Mouse (Mus musculus): ENCODE measurements around the gene Ifna2. TPM values are rescaled to one million over a fixed set of nuclear protein-coding genes. Genes with fewer than 3 reads are reported as not detected.

The Ifna2 gene
- polyA plus RNA-seq, 1 experiment, result not detected

- Histone ChIP-seq H3K4me1 (ENCODE audit: control insufficient read depth, insufficient read depth, insufficient read length, low read length) (peaks cover 2% of the 10 kb centered on the region; the same call in 1 of the 2 replicates), H3K27ac (ENCODE audit: insufficient read depth, low read depth, low read length) (no peak overlapping the region), H3K36me3 (ENCODE audit: control insufficient read depth, insufficient read depth, low read length) (peaks cover 12% of the 10 kb centered on the region; the same call in 1 of the 2 replicates), H3K4me3 (ENCODE audit: low read depth, low read length) (no peak overlapping the region), H3K27me3 (ENCODE audit: control insufficient read depth, insufficient read depth, low read length) (no peaks in the 10 kb centered on the region)
- 50% methylated on average over 1 of the region's 1 CpGs for WGBS
- TF ChIP-seq POLR2A (IDR thresholded peaks at IDR 0.05; ENCODE audit: low read depth, low read length) (no peak), CTCF (IDR thresholded peaks at IDR 0.05; ENCODE audit: extremely low read depth, insufficient read length, insufficient replicate concordance, low read depth, low read length) (no peak)
Measured at GRCm38 (mm10) chr4:88714281-88714680, 30.6 kb upstream of the Ifna2 start.

DNA sequence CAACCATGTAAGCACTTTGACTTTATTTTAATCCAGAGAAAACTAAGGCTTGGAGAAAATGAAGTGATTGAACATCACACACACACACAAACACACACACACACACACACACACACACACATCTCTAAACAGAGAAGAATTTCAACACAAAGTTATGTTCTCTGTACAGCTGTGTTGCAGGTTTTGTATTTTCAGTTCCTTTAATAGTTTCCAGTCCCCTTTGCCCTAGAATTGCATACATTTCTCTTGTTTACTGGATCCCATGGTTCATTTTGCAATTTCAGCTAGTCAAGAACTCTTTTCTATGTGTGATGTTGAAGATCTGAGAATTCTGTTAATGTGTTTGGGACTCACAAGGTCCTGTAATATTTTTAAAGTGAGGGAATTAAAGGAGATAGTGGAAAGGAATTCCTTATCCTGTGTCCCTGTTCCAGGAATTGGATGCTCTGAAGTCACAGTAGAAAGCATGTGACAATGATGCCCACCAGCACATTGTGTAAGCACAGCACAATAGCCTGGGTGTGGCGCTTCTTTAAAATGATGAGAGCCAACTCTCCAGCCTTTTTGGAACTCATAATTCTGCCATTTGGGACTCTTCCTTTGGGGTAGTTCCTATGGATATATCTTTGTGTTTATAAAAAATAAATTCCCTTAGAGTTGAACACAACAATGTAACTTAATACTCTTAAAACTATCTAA lies 23.6 kb upstream of the Ifna2 start:
- H3K4me3 ChIP-seq (ENCODE audit: low read depth, low read length), result no peak overlapping the region
- WGBS, result 100% methylated on average over 1 of the region's 1 CpGs
- no peaks in the 10 kb centered on the region for H3K4me1 ChIP-seq (ENCODE audit: control insufficient read depth, insufficient read depth, insufficient read length, low read length)
- H3K27me3 ChIP-seq (ENCODE audit: control insufficient read depth, insufficient read depth, low read length), result no peaks in the 10 kb centered on the region
- no peak overlapping the region for H3K27ac ChIP-seq (ENCODE audit: insufficient read depth, low read depth, low read length)
- no peak for TF ChIP-seq POLR2A (IDR thresholded peaks at IDR 0.05; ENCODE audit: low read depth, low read length)
- no peaks in the 10 kb centered on the region; the same call in 1 of the 2 replicates for H3K36me3 ChIP-seq (ENCODE audit: control insufficient read depth, insufficient read depth, low read length)

DNA sequence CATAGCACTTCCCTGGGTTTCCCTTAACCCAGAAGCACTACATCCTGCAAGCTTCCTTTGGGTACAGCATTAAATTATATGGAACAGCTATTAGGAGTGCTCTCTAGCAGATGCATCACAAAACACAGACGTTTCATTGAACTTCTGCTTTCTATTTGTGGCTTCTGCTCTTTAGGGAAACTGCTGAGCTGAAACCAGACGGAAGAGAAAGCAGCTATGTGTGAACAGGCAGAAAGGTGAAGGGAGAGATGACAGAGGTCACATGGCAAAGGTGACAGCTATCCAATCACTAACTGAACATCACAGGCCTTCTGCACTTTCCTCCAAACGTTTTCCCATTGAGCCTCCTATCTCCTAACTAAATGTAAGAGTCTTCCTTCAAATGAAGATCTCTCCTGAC lies 22.2 kb upstream of the Ifna2 start:
- 41% methylated on average over 3 of the region's 3 CpGs for WGBS
- Histone ChIP-seq H3K27me3 (ENCODE audit: control insufficient read depth, insufficient read depth, low read length) (no peaks in the 10 kb centered on the region), H3K27ac (ENCODE audit: insufficient read depth, low read depth, low read length) (no peak overlapping the region), H3K4me1 (ENCODE audit: control insufficient read depth, insufficient read depth, insufficient read length, low read length) (no peaks in the 10 kb centered on the region), H3K36me3 (ENCODE audit: control insufficient read depth, insufficient read depth, low read length) (no peaks in the 10 kb centered on the region; the same call in 1 of the 2 replicates), H3K4me3 (ENCODE audit: low read depth, low read length) (no peak overlapping the region)
- no peak for TF ChIP-seq POLR2A (IDR thresholded peaks at IDR 0.05; ENCODE audit: low read depth, low read length)
- TF ChIP-seq CTCF (IDR thresholded peaks at IDR 0.05; ENCODE audit: extremely low read depth, insufficient read length, insufficient replicate concordance, low read depth, low read length), result no peak

DNA sequence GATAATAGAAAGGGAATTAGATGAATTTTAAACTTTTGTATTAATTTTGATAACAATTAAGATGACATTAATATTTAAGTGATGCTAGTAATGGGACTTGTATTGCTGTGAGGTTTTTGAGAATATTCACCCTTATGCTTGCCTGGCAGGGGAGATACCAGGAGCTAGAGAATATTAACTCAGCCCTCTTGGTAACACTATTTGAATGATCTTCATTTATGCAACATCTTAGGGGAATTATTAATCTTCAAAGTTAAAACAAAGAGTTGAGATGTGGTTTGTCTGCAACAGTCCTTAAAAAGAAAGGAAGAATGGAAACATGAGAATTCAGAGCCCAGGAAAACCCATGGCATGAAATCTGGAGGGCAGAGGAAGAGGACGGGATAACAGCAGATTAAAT lies 15.6 kb upstream of the Ifna2 start:
- no peak overlapping the region for H3K4me3 ChIP-seq (ENCODE audit: low read depth, low read length)
- no peaks in the 10 kb centered on the region for H3K27me3 ChIP-seq (ENCODE audit: control insufficient read depth, insufficient read depth, low read length)
- WGBS, result 92% methylated on average over 1 of the region's 1 CpGs
- H3K36me3 ChIP-seq (ENCODE audit: control insufficient read depth, insufficient read depth, low read length), result no peaks in the 10 kb centered on the region
- no peaks in the 10 kb centered on the region for H3K4me1 ChIP-seq (ENCODE audit: control insufficient read depth, insufficient read depth, insufficient read length, low read length)
- no peak overlapping the region for H3K27ac ChIP-seq (ENCODE audit: insufficient read depth, low read depth, low read length)
- TF ChIP-seq CTCF (IDR thresholded peaks at IDR 0.05; ENCODE audit: extremely low read depth, insufficient read length, insufficient replicate concordance, low read depth, low read length) (no peak), POLR2A (IDR thresholded peaks at IDR 0.05; ENCODE audit: low read depth, low read length) (no peak)

- Histone ChIP-seq H3K4me1 (ENCODE audit: control insufficient read depth, insufficient read depth, insufficient read length, low read length) (no peaks in the 10 kb centered on the region), H3K27ac (ENCODE audit: insufficient read depth, low read depth, low read length) (no peak overlapping the region), H3K27me3 (ENCODE audit: control insufficient read depth, insufficient read depth, low read length) (no peaks in the 10 kb centered on the region), H3K4me3 (ENCODE audit: low read depth, low read length) (no peak overlapping the region), H3K36me3 (ENCODE audit: control insufficient read depth, insufficient read depth, low read length) (no peaks in the 10 kb centered on the region)
- WGBS, result 73% methylated on average over 5 of the region's 5 CpGs
- TF ChIP-seq CTCF (IDR thresholded peaks at IDR 0.05; ENCODE audit: extremely low read depth, insufficient read length, insufficient replicate concordance, low read depth, low read length), result no peak
- no peak for TF ChIP-seq POLR2A (IDR thresholded peaks at IDR 0.05; ENCODE audit: low read depth, low read length)
Measured at GRCm38 (mm10) chr4:88698781-88699180, 15.1 kb upstream of the Ifna2 start.

GRCm38 (mm10) chr4:88697753-88698152 lies 14.0 kb upstream of the Ifna2 start:
- Histone ChIP-seq H3K4me3 (ENCODE audit: low read depth, low read length) (no peak overlapping the region), H3K4me1 (ENCODE audit: control insufficient read depth, insufficient read depth, insufficient read length, low read length) (no peaks in the 10 kb centered on the region), H3K27ac (ENCODE audit: insufficient read depth, low read depth, low read length) (no peak overlapping the region), H3K27me3 (ENCODE audit: control insufficient read depth, insufficient read depth, low read length) (no peaks in the 10 kb centered on the region), H3K36me3 (ENCODE audit: control insufficient read depth, insufficient read depth, low read length) (no peaks in the 10 kb centered on the region)
- TF ChIP-seq POLR2A (IDR thresholded peaks at IDR 0.05; ENCODE audit: low read depth, low read length) (no peak), CTCF (IDR thresholded peaks at IDR 0.05; ENCODE audit: extremely low read depth, insufficient read length, insufficient replicate concordance, low read depth, low read length) (no peak)
- 53% methylated on average over 4 of the region's 4 CpGs for WGBS

GRCm38 (mm10) chr4:88697108-88697507 lies 13.4 kb upstream of the Ifna2 start:
- no peaks in the 10 kb centered on the region for H3K4me1 ChIP-seq (ENCODE audit: control insufficient read depth, insufficient read depth, insufficient read length, low read length)
- no peak for TF ChIP-seq POLR2A (IDR thresholded peaks at IDR 0.05; ENCODE audit: low read depth, low read length)
- no peak for TF ChIP-seq CTCF (IDR thresholded peaks at IDR 0.05; ENCODE audit: extremely low read depth, insufficient read length, insufficient replicate concordance, low read depth, low read length)
- 61% methylated on average over 6 of the region's 6 CpGs for WGBS
- no peak overlapping the region for H3K27ac ChIP-seq (ENCODE audit: insufficient read depth, low read depth, low read length)
- no peak overlapping the region for H3K4me3 ChIP-seq (ENCODE audit: low read depth, low read length)
- no peaks in the 10 kb centered on the region for H3K36me3 ChIP-seq (ENCODE audit: control insufficient read depth, insufficient read depth, low read length)
- no peaks in the 10 kb centered on the region for H3K27me3 ChIP-seq (ENCODE audit: control insufficient read depth, insufficient read depth, low read length)

Data from small intestine, adult 2 months (tissue).